Mouse (Mus musculus): ENCODE results near the gene Slco2b1. TPM values are rescaled to one million over a fixed set of nuclear protein-coding genes. Genes with fewer than 3 reads are reported as not detected.
"Not testable (repeated sequence)": the region's sequence is repeated elsewhere in the genome, so short reads cannot be mapped to it uniquely, and the experiment has no call there.

The Slco2b1 gene
- total RNA-seq, 2 experiments from 2014 or later = 9.0 to 12.0 TPM

DNA sequence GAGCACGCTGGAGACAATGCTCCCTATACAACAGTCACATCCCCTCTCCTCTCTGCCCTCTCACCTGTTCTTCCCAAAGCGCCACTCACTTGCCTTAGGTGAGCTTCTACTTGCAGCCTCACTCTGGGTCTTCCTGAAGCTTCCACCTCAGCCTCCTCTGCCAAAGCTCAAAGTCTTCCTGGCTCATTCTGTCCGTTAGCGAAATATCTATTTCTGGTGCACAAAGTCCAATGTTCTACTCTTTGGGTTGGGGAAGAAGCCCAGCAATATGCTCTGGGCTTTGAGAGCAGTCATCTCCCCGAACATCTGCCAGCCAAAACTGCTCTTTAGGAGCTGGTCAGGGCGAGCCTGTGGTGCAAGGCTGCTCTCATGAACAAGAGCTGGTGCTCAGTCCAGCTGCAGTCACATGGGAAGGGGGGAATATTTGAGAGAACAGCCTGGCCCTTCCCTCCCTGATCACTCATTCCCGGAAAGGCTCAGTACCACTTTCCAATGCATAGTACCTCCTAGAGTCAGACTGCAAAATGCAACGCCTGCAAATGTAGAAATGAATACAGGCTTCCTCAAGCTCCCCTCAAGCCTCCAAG is 15.6 kb downstream of the Slco2b1 start:
- intact Hi-C loops (cut with DNase I) = no loop called here
- DNase-seq = no peak

- intact Hi-C loops (cut with DNase I); DNase-seq: not testable (repeated sequence)
Measured at GRCm38 (mm10) chr7:99694424-99694823, 16.7 kb downstream of the Slco2b1 start.

DNA sequence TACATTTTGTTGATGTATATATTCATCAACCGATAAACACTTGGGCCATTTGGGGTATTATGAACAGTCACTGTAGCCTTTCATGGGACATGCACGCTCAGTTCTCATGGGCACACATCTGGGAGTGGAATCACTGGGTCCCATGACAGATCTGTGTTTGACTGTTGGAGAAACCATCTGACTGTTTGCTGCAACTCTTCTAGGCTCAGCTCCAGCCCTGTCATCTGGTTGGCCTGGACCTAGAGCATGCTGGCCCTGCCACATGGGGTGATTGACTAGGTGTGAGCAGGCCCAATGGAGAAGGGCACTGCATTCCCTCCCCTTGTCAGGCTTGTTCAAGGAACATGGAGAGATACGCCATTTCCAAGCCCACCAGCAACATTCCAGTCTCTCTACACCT is 17.2 kb downstream of the Slco2b1 start:
- intact Hi-C loops (cut with DNase I) = no loop called here
- DNase-seq = no peak

DNA sequence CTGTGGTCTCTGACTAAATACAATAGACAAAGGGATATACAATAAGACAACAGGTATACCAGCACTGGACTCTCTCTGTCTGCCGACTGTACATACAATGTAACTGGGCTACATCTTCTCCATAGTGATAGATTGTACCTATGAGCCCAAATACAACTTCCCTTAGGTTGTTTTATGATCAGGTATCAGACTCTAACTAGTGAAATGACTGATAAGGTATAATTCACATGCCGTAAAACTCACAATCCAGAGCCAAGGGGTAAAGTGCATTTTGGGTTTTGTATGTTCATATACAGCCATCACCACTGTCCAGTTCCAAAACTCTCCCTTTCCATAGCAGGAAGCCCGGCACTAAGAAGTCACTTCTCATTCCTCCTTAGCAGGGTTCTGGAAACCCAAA is 17.8 kb downstream of the Slco2b1 start:
- intact Hi-C loops (cut with DNase I) = no loop called here
- DNase-seq = no peak

GRCm38 (mm10) chr7:99692396-99692795 is 18.7 kb downstream of the Slco2b1 start:
- no peak for DNase-seq
- intact Hi-C loops (cut with DNase I) = no loop called here

DNA sequence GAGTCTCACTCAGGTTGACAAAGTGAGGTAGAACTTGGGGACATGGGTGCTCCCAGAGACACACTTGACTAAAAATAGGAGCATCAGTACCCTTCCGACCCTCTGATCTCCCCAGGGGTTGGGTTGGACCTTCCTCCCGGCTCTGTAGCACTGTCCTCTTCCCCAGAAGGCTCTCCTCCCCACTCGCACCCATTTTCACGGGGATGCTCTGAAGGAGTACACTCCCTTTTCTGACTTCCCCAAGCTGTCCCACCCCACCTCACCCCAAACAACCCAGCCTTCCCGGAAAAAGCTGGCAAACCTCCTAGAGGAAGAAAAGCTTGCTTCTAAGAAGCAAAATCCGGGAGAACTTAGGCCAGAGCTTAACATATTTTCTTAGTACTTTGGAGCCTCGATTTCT is 20.3 kb downstream of the Slco2b1 start:
- DNase-seq = no peak
- intact Hi-C loops (cut with DNase I) = no loop called here

GRCm38 (mm10) chr7:99684086-99684485 is 27.1 kb downstream of the Slco2b1 start:
- intact Hi-C loops (cut with DNase I) = no loop called here
- DNase-seq = no peak

DNA sequence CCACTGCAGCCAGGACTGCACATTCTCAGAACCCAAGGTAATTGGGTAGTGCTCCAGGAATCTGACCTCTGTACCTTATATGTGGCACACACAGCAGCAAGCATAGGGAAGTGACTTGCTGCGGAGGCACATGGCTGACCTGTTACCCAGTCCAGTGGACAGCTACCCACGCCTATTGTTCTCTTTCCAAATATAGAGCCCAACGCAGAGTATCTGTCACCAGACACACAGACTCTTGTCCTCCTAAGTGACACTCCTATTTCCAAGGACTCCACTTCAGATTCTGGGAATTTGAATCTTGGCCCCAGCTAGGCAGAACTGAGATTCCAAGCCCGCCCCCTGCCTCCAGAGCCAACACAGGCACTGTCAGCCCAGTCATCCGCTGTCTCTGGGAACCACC is 30.4 kb downstream of the Slco2b1 start:
- DNase-seq = no peak
- intact Hi-C loops (cut with DNase I) = no loop called here

GRCm38 (mm10) chr7:99674890-99675289 is 36.2 kb downstream of the Slco2b1 start:
- no peak for DNase-seq
- intact Hi-C loops (cut with DNase I) = no loop called here

GRCm38 (mm10) chr7:99674209-99674608 is 36.9 kb downstream of the Slco2b1 start:
- DNase-seq = no peak
- intact Hi-C loops (cut with DNase I) = no loop called here

DNA sequence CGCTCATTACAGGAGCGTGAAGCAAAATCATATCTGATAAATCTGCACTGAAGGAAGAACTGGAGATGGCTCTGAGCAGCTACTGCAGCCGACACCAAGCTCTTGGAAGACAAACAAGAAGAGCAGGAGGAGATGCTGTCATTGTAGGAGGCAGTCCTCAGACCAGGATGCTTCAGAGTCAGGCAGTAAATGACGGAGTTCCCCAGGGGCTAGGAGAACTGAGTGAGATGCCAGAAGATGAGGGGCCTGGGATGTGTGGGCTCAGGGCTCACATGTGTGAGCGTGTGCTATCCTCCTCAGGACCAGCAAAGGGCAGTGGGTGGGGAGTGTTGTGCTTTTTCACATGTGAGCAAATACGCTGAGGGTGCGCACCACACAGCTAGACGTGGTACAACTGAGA is 38.0 kb downstream of the Slco2b1 start:
- intact Hi-C loops (cut with DNase I) = no loop called here

DNA sequence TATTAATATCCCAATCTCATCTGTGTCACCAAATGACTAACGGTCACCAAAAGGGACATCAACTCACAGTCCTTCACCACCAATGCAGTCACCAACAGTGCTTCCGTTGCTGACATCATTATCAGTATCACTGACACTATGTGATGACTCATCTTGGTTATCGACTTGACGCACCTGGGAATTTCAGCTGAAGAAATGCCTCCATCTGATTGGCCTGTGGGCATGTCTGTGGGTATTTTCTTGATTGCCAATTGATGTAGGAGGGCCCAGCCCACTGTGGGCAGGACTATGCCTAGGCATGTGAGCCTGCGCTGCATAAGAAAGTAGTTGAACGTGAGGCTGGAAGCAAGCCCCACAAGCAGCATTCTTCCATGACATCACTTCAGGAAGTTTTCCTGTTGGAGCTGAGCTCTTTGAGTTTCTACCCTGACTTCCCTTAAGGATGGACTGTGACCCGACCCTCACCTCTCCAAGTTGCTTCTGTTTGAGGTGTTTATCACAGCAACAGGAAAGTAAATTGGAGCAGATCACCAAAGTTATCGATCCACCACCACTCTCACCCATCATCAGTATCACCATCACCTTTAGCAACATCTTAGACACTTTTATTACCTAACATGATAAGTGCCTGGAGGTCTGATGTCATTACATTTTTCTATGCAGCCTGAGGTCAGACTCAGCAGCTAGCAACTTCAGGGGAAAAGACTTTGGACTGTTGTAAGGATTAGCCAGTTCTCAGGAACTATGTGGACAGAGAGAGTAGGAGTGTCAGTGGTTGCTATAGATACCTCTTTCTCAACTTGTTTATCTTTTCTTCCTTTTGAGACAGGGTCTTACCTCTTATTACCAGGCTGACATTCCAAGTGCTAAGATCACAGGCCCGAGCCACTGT is 39.4 kb downstream of the Slco2b1 start:
- no peak for DNase-seq
- intact Hi-C loops (cut with DNase I) = no loop called here

More for the DNA sequence above, 38.0 kb downstream of the Slco2b1 start:
- no peak for DNase-seq

- DNase-seq = no peak
Measured at GRCm38 (mm10) chr7:99670915-99671314, 40.2 kb downstream of the Slco2b1 start.

GRCm38 (mm10) chr7:99668802-99669201 is 42.3 kb downstream of the Slco2b1 start:
- intact Hi-C loops (cut with DNase I) = loop anchor here (2.0 kb wide), 1 partner anchor 42 kb away; the partner anchor contains the start of gene Slco2b1
- no peak for DNase-seq

More at GRCm38 (mm10) chr7:99670915-99671314, 40.2 kb downstream of the Slco2b1 start:
- intact Hi-C loops (cut with DNase I) = no loop called here

DNA sequence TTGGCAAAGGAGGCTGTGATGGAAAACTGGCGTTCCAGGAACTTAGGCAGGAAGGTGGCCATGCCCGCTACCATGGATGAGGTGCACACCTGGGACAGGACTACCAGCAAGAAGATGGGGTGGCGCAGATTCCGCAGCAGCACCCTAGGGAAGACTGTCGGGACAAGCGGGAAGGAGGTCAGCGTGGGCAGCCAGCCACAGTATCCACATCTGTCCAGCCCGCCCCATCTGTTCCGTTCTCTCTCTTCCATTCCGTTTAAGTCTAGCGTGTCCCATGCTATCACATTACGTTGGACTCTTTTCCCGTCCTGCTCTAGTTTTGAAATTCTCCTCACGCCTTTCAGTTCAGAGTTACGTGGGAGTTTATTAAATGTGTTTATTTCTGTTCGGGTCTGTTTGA is 44.0 kb downstream of the Slco2b1 start:
- DNase-seq = no peak
- intact Hi-C loops (cut with DNase I) = no loop called here

DNA sequence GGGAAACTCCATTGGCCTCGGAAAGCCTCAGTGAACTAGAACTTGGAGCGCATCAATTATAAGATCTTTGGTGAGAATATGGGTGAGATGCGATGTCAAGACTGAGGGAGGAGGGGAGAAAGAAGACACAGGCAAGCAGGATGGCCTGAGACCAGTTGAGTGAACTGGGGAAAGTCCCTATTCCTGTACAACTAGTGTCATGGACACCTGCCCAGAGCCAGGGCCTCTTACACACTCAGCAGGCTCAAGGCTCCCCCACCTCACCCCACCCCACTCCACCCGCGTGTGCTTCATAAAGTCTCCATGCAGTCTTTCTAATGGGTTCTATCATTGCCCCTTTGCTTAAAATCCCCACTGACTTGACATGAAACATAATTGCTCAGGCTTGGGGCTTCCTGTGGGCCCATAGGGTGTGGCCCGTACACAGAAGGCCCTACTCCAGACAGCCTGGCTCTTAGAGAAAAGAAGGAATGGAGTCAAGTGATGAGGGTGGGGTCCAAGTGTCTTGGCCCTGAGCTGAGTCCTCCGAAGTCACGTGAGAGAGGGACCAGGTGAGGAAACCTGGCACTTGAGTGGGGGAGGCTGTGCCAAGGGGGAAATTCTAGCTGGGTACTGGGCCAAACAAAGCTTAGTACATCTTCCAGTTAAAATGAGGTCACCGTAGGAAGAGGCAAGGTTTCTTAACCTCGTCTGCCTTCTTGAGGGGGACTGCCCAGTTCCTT is 45.2 kb downstream of the Slco2b1 start:
- intact Hi-C loops (cut with DNase I) = no loop called here
- no peak for DNase-seq

GRCm38 (mm10) chr7:99664571-99665485 is 46.3 kb downstream of the Slco2b1 start:
- peak; percentile 74 to 86 for DNase-seq
- intact Hi-C loops (cut with DNase I) = no loop called here

- DNase-seq = no peak
- intact Hi-C loops (cut with DNase I) = no loop called here
Measured at GRCm38 (mm10) chr7:99663507-99664220, 47.5 kb downstream of the Slco2b1 start.

GRCm38 (mm10) chr7:99662311-99662710 is 48.8 kb downstream of the Slco2b1 start:
- intact Hi-C loops (cut with DNase I) = no loop called here

More at GRCm38 (mm10) chr7:99662311-99662710, 48.8 kb downstream of the Slco2b1 start:
- no peak for DNase-seq

All from heart, postnatal 36 days (tissue).